Mouse (Mus musculus) limb, embryonic 10.5 days (tissue): Measurements from ENCODE around the gene 4930558C23Rik. TPM values are rescaled to one million over a fixed set of nuclear protein-coding genes. Genes with fewer than 3 reads are reported as not detected.
A peak's percentile ranks its signal among the peaks of the same experiment; 100 is the strongest.
"Not testable (repeated sequence)": the region's sequence is repeated elsewhere in the genome, so short reads cannot be mapped to it uniquely, and the experiment has no call there.

Source experiments
- DNase-seq: peaks from one replicate; pipeline ENCODE4 v3.0.0-alpha.2; 2017; ENCODE audit warnings: low spot score
- H3K27ac ChIP-seq: fragments of 300-500 bp; sonication (generic); 2 replicates; pipeline ENCODE4 v1.5.1; 2016; ENCODE audit warnings: mild to moderate bottlenecking
- H3K27me3 ChIP-seq: fragments of 300-500 bp; sonication (generic); 2 replicates; pipeline ENCODE4 v1.6.1; 2016; ENCODE audit warnings: low read depth, mild to moderate bottlenecking; ENCODE audit not compliant: poor library complexity, severe bottlenecking
- H3K36me3 ChIP-seq: fragments of 300-500 bp; sonication (generic); 2 replicates; pipeline ENCODE4 v1.6.1; 2016; ENCODE audit warnings: mild to moderate bottlenecking, moderate library complexity
- H3K4me1 ChIP-seq: fragments of 300-500 bp; sonication (generic); 2 replicates; pipeline ENCODE4 v1.6.1; 2016
- H3K4me3 ChIP-seq: fragments of 300-500 bp; sonication (generic); 2 replicates; pipeline ENCODE4 v1.5.1; 2016; ENCODE audit warnings: mild to moderate bottlenecking, moderate library complexity
- H3K9me3 ChIP-seq: fragments of 300-500 bp; sonication (generic); replicated peaks from 2 replicates; pipeline ENCODE4 v1.6.1; 2016; ENCODE audit warnings: mild to moderate bottlenecking
- WGBS: fragments of 180-500 bp; shearing (Covaris S2); methylation state at CpG from one replicate; pipeline ENCODE4 v1.1.7; 2016; 5-methylcytosine and 5-hydroxymethylcytosine counted together
- polyA plus RNA-seq: library from polyadenylated mRNA; unstranded; fragments of >200 nt; fragmentation: Nextera tagmentation; extraction: Ambion mirVana; gene quantifications from 2 replicates; pipeline ENCODE4 v1.2.1, GENCODE M21; 2016

Gene 4930558C23Rik
- polyA plus RNA-seq, 1 experiment from 2014 or later = not detected

- H3K27me3 ChIP-seq = peaks cover 13% of the 10 kb centered on the region
- H3K4me1 ChIP-seq, H3K36me3 ChIP-seq, DNase-seq, H3K9me3 ChIP-seq: not testable (repeated sequence)
- 46% methylated on average over 11 of the region's 33 CpGs for WGBS
- peak overlapping the region; percentile 44; the same call in 1 of the 2 replicates for H3K27ac ChIP-seq
- H3K4me3 ChIP-seq = peak overlapping the region; percentile 43
Observed at GRCm38 (mm10) chr3:95427117-95427890, 24.7 kb upstream of the 4930558C23Rik start.

- not testable (repeated sequence) for H3K9me3 ChIP-seq, DNase-seq, H3K36me3 ChIP-seq, H3K4me3 ChIP-seq, H3K4me1 ChIP-seq, H3K27ac ChIP-seq
- peaks cover 13% of the 10 kb centered on the region for H3K27me3 ChIP-seq
- WGBS = 85% methylated on average over 5 of the region's 5 CpGs
Observed at GRCm38 (mm10) chr3:95426476-95426875, 23.8 kb upstream of the 4930558C23Rik start.

GRCm38 (mm10) chr3:95417866-95418265 is 15.2 kb upstream of the 4930558C23Rik start:
- Histone ChIP-seq H3K9me3 (peaks cover 3% of the 10 kb centered on the region; the same call in 1 of the 2 replicates), H3K27ac (no peak overlapping the region), H3K4me3 (no peak overlapping the region), H3K36me3 (no peaks in the 10 kb centered on the region), H3K27me3 (no peaks in the 10 kb centered on the region), H3K4me1 (no peaks in the 10 kb centered on the region)
- 96% methylated on average over 6 of the region's 6 CpGs for WGBS
- no peak for DNase-seq

GRCm38 (mm10) chr3:95412268-95412667 is 9.6 kb upstream of the 4930558C23Rik start:
- WGBS = 88% methylated on average over 1 of the region's 1 CpGs
- Histone ChIP-seq H3K4me1 (no peaks in the 10 kb centered on the region), H3K9me3 (no peaks in the 10 kb centered on the region), H3K27me3 (no peaks in the 10 kb centered on the region), H3K27ac (no peak overlapping the region), H3K36me3 (no peaks in the 10 kb centered on the region), H3K4me3 (no peak overlapping the region)
- no peak for DNase-seq

- no peaks in the 10 kb centered on the region for H3K36me3 ChIP-seq
- WGBS = 99% methylated on average over 2 of the region's 2 CpGs
- H3K9me3 ChIP-seq = no peaks in the 10 kb centered on the region
- H3K4me3 ChIP-seq = no peak overlapping the region
- no peak for DNase-seq
- H3K27me3 ChIP-seq = no peaks in the 10 kb centered on the region
- H3K4me1 ChIP-seq = no peaks in the 10 kb centered on the region
- H3K27ac ChIP-seq = no peak overlapping the region
Observed at GRCm38 (mm10) chr3:95408852-95409251, 6.2 kb upstream of the 4930558C23Rik start.

- H3K9me3 ChIP-seq = no peaks in the 10 kb centered on the region
- no peak for DNase-seq
- no peak overlapping the region for H3K27ac ChIP-seq
- WGBS = 79% methylated on average over 1 of the region's 1 CpGs
- H3K4me3 ChIP-seq = no peak overlapping the region
- no peaks in the 10 kb centered on the region for H3K27me3 ChIP-seq
- no peaks in the 10 kb centered on the region for H3K4me1 ChIP-seq
- H3K36me3 ChIP-seq = no peaks in the 10 kb centered on the region
Observed at GRCm38 (mm10) chr3:95407728-95408127, 5.1 kb upstream of the 4930558C23Rik start.

- Histone ChIP-seq H3K27me3 (no peaks in the 10 kb centered on the region), H3K36me3 (no peaks in the 10 kb centered on the region), H3K4me1 (no peaks in the 10 kb centered on the region), H3K27ac (no peak overlapping the region), H3K4me3 (no peak overlapping the region), H3K9me3 (peaks cover 4% of the 10 kb centered on the region; the same call in 1 of the 2 replicates)
- WGBS = 89% methylated on average over 4 of the region's 4 CpGs
- DNase-seq = no peak
Observed at GRCm38 (mm10) chr3:95394385-95394784, 8.3 kb downstream of the 4930558C23Rik start.

- no peak overlapping the region for H3K4me3 ChIP-seq
- H3K27me3 ChIP-seq = no peaks in the 10 kb centered on the region
- H3K27ac ChIP-seq = no peak overlapping the region
- WGBS = 93% methylated on average over 5 of the region's 5 CpGs
- no peak for DNase-seq
- no peaks in the 10 kb centered on the region for H3K9me3 ChIP-seq
- no peaks in the 10 kb centered on the region for H3K4me1 ChIP-seq
- H3K36me3 ChIP-seq = no peaks in the 10 kb centered on the region
Observed at GRCm38 (mm10) chr3:95385401-95386075, 17.1 kb downstream of the 4930558C23Rik start.

- Histone ChIP-seq H3K36me3 (no peaks in the 10 kb centered on the region), H3K27me3 (no peaks in the 10 kb centered on the region), H3K4me3 (no peak overlapping the region), H3K9me3 (peaks cover 12% of the 10 kb centered on the region; the same call in 1 of the 2 replicates), H3K27ac (no peak overlapping the region), H3K4me1 (no peaks in the 10 kb centered on the region)
- DNase-seq = no peak
- WGBS = 91% methylated on average over 10 of the region's 10 CpGs
Observed at GRCm38 (mm10) chr3:95373208-95373607, 29.4 kb downstream of the 4930558C23Rik start.

GRCm38 (mm10) chr3:95370101-95370500 is 32.5 kb downstream of the 4930558C23Rik start:
- Histone ChIP-seq H3K9me3 (no peaks in the 10 kb centered on the region), H3K36me3 (no peaks in the 10 kb centered on the region), H3K4me1 (no peaks in the 10 kb centered on the region), H3K27me3 (no peaks in the 10 kb centered on the region), H3K4me3 (no peak overlapping the region), H3K27ac (no peak overlapping the region)
- no peak for DNase-seq

- not testable (repeated sequence) for H3K27ac ChIP-seq, DNase-seq, H3K27me3 ChIP-seq, H3K4me1 ChIP-seq, H3K36me3 ChIP-seq, H3K9me3 ChIP-seq, H3K4me3 ChIP-seq
- WGBS = 84% methylated on average over 3 of the region's 3 CpGs
Observed at GRCm38 (mm10) chr3:95360276-95360675, 42.4 kb downstream of the 4930558C23Rik start.

GRCm38 (mm10) chr3:95357746-95358145 is 44.9 kb downstream of the 4930558C23Rik start:
- peaks cover 19% of the 10 kb centered on the region for H3K36me3 ChIP-seq
- DNase-seq = no peak
- H3K27me3 ChIP-seq = no peaks in the 10 kb centered on the region
- WGBS = 100% methylated on average over 2 of the region's 2 CpGs
- H3K4me1 ChIP-seq = no peaks in the 10 kb centered on the region
- H3K4me3 ChIP-seq = no peak overlapping the region
- H3K27ac ChIP-seq = no peak overlapping the region
- H3K9me3 ChIP-seq = no peaks in the 10 kb centered on the region

GRCm38 (mm10) chr3:95356701-95357449 is 45.8 kb downstream of the 4930558C23Rik start, which contains the start of gene Setdb1:
Gene Setdb1, minus strand, starts transcription at chr3:95357202.
- not testable (repeated sequence) for H3K27me3 ChIP-seq, H3K4me1 ChIP-seq, H3K9me3 ChIP-seq
- Histone ChIP-seq H3K4me3 (peak within 1 kb of the TSS; percentile 62), H3K36me3 (peaks cover 28% of the 10 kb centered on the region), H3K27ac (peak within 1 kb of the TSS; percentile 81)
- under 1% methylated on average over 41 of the region's 57 CpGs for WGBS
- DNase-seq = peak; percentile 97
